In genomic region chr5:30666391-30667195, GRCm38 (mm10) we compare ENCODE assay signal across 1 mouse cellular context.
TF ChIP-seq lines count a peak whose summit lies in the region.

TSS of gene Cenpa (plus strand) at chr5:30666777.

TF ChIP-seq in MEL, 35 proteins besides CTCF, POLR2A, EP300 and RAD21 (continued from another document):
- TF ChIP-seq ZC3H11A (IDR thresholded peaks at IDR 0.05; ENCODE audit: low read depth, low read length) (no peak), TCF12 (IDR thresholded peaks at IDR 0.05; ENCODE audit: low read depth, low read length) (peak; percentile 79), MAFK (IDR thresholded peaks at IDR 0.05; ENCODE audit: borderline replicate concordance, low read depth, low read length) (0 out of 2 replicates have a peak, but pooled peaks have one; percentile 37), ETS1 (IDR thresholded peaks at IDR 0.05; ENCODE audit: low read depth, low read length) (peak; percentile 92)
